Comparison of ENCODE assay signal across 17 mouse cellular contexts in genomic region chr8:24346390-24347113, GRCm38 (mm10).
A peak's percentile ranks its signal among the peaks of the same experiment; 100 is the strongest.
DNase-seq lines count a peak whose midpoint lies in the region; ATAC-seq and TF ChIP-seq lines count a peak whose summit lies in the region.
"Had no signal": no experiment of that assay in that cellular context is flagged by ENCODE, and none has a peak within 500 bp of the region (broad histone marks: within the 10 kb centered on the region; RNA-seq: fewer than 3 reads in every experiment).

No protein-coding gene starts in this region.

- peak; percentile 89 for DNase-seq in kidney, postnatal 0 days (ENCODE audit: low spot score)
- DNase-seq in kidney, adult 9 months = no peak
- DNase-seq in embryonic facial prominence, embryonic 11.5 days (ENCODE audit: low spot score) = peak; percentile 77
- DNase-seq in limb, embryonic 11.5 days (ENCODE audit: low spot score) = peak; percentile 79
- no peak for DNase-seq in spleen, postnatal 14 days (ENCODE audit: low spot score in 2 of 2)
- no peak for DNase-seq in frontal cortex, adult 2 months (ENCODE audit: extremely low spot score in 1 of 2, low spot score in 1 of 2)
- no peak for DNase-seq in thymus, postnatal 10 days (ENCODE audit: low spot score in 2 of 2)
- DNase-seq: adrenal gland, adult 8-10 months; cerebellum, adult 18-20 months; gastrocnemius, postnatal 36 days; heart, postnatal 10 days; liver, embryonic 13.5 days; midbrain, embryonic 14.5 days had no signal

- no peak overlapping the region for H3K27ac ChIP-seq in kidney, postnatal 0 days
- no peak overlapping the region for H3K27ac ChIP-seq in embryonic facial prominence, embryonic 11.5 days (replicated peaks; ENCODE audit: low read depth, low read length)
- H3K27ac ChIP-seq in limb, embryonic 11.5 days (replicated peaks; ENCODE audit: low read depth, low read length) = no peak overlapping the region
- H3K27ac ChIP-seq: heart, embryonic 10.5 days; hindbrain, embryonic 13.5 days; intestine, embryonic 15.5 days; liver, embryonic 13.5 days had no signal

- H3K9me3 ChIP-seq in kidney, postnatal 0 days (replicated peaks; ENCODE audit: low read length) = no peaks in the 10 kb centered on the region
- H3K9me3 ChIP-seq in embryonic facial prominence, embryonic 11.5 days (replicated peaks; ENCODE audit: control insufficient read depth, low read length) = no peaks in the 10 kb centered on the region
- H3K9me3 ChIP-seq in limb, embryonic 11.5 days (ENCODE audit: control insufficient read depth, low read length) = no peaks in the 10 kb centered on the region
- H3K9me3 ChIP-seq: heart, embryonic 10.5 days; hindbrain, embryonic 13.5 days; intestine, embryonic 15.5 days; liver, embryonic 13.5 days had no signal

- H3K4me1 ChIP-seq in kidney, postnatal 0 days (replicated peaks; ENCODE audit: insufficient read depth, low read length) = no peaks in the 10 kb centered on the region
- H3K4me1 ChIP-seq in embryonic facial prominence, embryonic 11.5 days (ENCODE audit: control insufficient read depth, insufficient read depth, low read length) = no peaks in the 10 kb centered on the region
- peaks cover 2% of the 10 kb centered on the region; the same call in 1 of the 2 replicates for H3K4me1 ChIP-seq in limb, embryonic 11.5 days (ENCODE audit: control insufficient read depth, insufficient read depth, low read length)
- H3K4me1 ChIP-seq: hindbrain, embryonic 13.5 days; intestine, embryonic 15.5 days; liver, embryonic 13.5 days had no signal

- no peak for TF ChIP-seq CTCF in kidney, postnatal 0 days (IDR thresholded peaks at IDR 0.05; ENCODE audit: low read depth)

- peak; percentile 80 for ATAC-seq in kidney, postnatal 0 days (replicated peaks; ENCODE audit: low FRiP score, low read depth)
- ATAC-seq in embryonic facial prominence, embryonic 11.5 days (replicated peaks; ENCODE audit: insufficient number of reproducible peaks, low FRiP score, low TSS enrichment, low read depth) = peak; percentile 81
- ATAC-seq in limb, embryonic 11.5 days (ENCODE audit: insufficient number of reproducible peaks, low FRiP score, low TSS enrichment, low read depth) = no peak
- ATAC-seq: CD4-positive, CD25-positive, alpha-beta regulatory T cell, adult 4 months had no signal

- H3K27me3 ChIP-seq in kidney, postnatal 0 days (ENCODE audit: insufficient read depth, low read length) = no peaks in the 10 kb centered on the region
- no peaks in the 10 kb centered on the region for H3K27me3 ChIP-seq in embryonic facial prominence, embryonic 11.5 days (ENCODE audit: control insufficient read depth, insufficient read depth, low read length)
- H3K27me3 ChIP-seq in limb, embryonic 11.5 days (ENCODE audit: control insufficient read depth, insufficient read depth, low read length) = no peaks in the 10 kb centered on the region
- H3K27me3 ChIP-seq: hindbrain, embryonic 13.5 days; intestine, embryonic 15.5 days; liver, embryonic 13.5 days had no signal

- WGBS in kidney, postnatal 0 days = 31% methylated on average over 6 of the region's 6 CpGs
- 51% methylated on average over 4 of the region's 6 CpGs for WGBS in embryonic facial prominence, embryonic 11.5 days
- 42% methylated on average over 6 of the region's 6 CpGs for WGBS in limb, embryonic 11.5 days

- no peak overlapping the region for H3K4me2 ChIP-seq in kidney, postnatal 0 days (ENCODE audit: low read length)
- no peak overlapping the region for H3K4me2 ChIP-seq in embryonic facial prominence, embryonic 11.5 days (ENCODE audit: low read depth, low read length)
- H3K4me2 ChIP-seq in limb, embryonic 11.5 days (ENCODE audit: low read depth, severe bottlenecking) = no peak overlapping the region
- H3K4me2 ChIP-seq: hindbrain, embryonic 13.5 days; intestine, embryonic 15.5 days; liver, embryonic 13.5 days had no signal

- no peak overlapping the region for H3K9ac ChIP-seq in kidney, postnatal 0 days (ENCODE audit: low read depth, low read length)
- H3K9ac ChIP-seq in embryonic facial prominence, embryonic 11.5 days (replicated peaks; ENCODE audit: low read length) = no peak overlapping the region
- no peak overlapping the region for H3K9ac ChIP-seq in limb, embryonic 11.5 days (ENCODE audit: low read length)
- H3K9ac ChIP-seq: hindbrain, embryonic 13.5 days; intestine, embryonic 15.5 days; liver, embryonic 13.5 days had no signal

- no peak overlapping the region for H3K4me3 ChIP-seq in kidney, postnatal 0 days (replicated peaks; ENCODE audit: low read depth, low read length)
- no peak overlapping the region for H3K4me3 ChIP-seq in embryonic facial prominence, embryonic 11.5 days (ENCODE audit: low read depth, low read length)
- H3K4me3 ChIP-seq in limb, embryonic 11.5 days (ENCODE audit: low read depth, low read length) = no peak overlapping the region
- H3K4me3 ChIP-seq: heart, embryonic 10.5 days; hindbrain, embryonic 13.5 days; intestine, embryonic 15.5 days; liver, embryonic 13.5 days had no signal

- H3K36me3 ChIP-seq in kidney, postnatal 0 days (ENCODE audit: insufficient read depth, low read length) = no peaks in the 10 kb centered on the region
- no peaks in the 10 kb centered on the region for H3K36me3 ChIP-seq in embryonic facial prominence, embryonic 11.5 days (replicated peaks; ENCODE audit: control insufficient read depth, insufficient read depth, low read depth, low read length)
- no peaks in the 10 kb centered on the region for H3K36me3 ChIP-seq in limb, embryonic 11.5 days (ENCODE audit: control insufficient read depth, insufficient read depth, low read length)
- H3K36me3 ChIP-seq: heart, embryonic 10.5 days; hindbrain, embryonic 13.5 days; intestine, embryonic 15.5 days; liver, embryonic 13.5 days had no signal

Comparison
In these comparisons a context has a peak if more than half of its experiments do, and no peak if none do; other contexts are left out.
1. DNase-seq: peak in kidney, postnatal 0 days (single experiment), embryonic facial prominence, embryonic 11.5 days (single experiment) and limb, embryonic 11.5 days (single experiment); none in kidney, adult 9 months (single experiment), spleen, postnatal 14 days (0 of 2), frontal cortex, adult 2 months (0 of 2) and thymus, postnatal 10 days (0 of 2).